Mouse (Mus musculus) brown adipose tissue, adult 24 weeks (tissue): Measurements from ENCODE around the gene Rnaset2b. TPM values are rescaled to one million over a fixed set of nuclear protein-coding genes. Genes with fewer than 3 reads are reported as not detected.
"Not testable (repeated sequence)": the region's sequence is repeated elsewhere in the genome, so short reads cannot be mapped to it uniquely, and the experiment has no call there.

ENCODE experiments used
- H3K27ac ChIP-seq: fragments of 200-500 bp; replicated peaks from 2 replicates; pipeline ENCODE4 v1.5.1; 2012; ENCODE audit warnings: low read depth, mild to moderate bottlenecking, low read length
- H3K4me1 ChIP-seq: fragments of 200-500 bp; 2 replicates; pipeline ENCODE4 v1.6.1; 2012; ENCODE audit warnings: low read length, mixed read lengths; ENCODE audit not compliant: control insufficient read depth, insufficient read depth, insufficient read length
- H3K4me3 ChIP-seq: fragments of 200-500 bp; 2 replicates; pipeline ENCODE4 v1.5.1; 2012; ENCODE audit warnings: low read depth, mild to moderate bottlenecking, low read length, moderate library complexity; ENCODE audit not compliant: insufficient read depth
- polyA plus RNA-seq: library from polyadenylated mRNA; stranded (reverse); fragments of >200 nt; gene quantifications from 2 replicates; pipeline ENCODE4 v1.2.4, GENCODE M21; 2012; ENCODE audit not compliant: missing spikeins, insufficient read depth, insufficient read length

The Rnaset2b gene
- polyA plus RNA-seq, 1 experiment: 284 TPM

DNA sequence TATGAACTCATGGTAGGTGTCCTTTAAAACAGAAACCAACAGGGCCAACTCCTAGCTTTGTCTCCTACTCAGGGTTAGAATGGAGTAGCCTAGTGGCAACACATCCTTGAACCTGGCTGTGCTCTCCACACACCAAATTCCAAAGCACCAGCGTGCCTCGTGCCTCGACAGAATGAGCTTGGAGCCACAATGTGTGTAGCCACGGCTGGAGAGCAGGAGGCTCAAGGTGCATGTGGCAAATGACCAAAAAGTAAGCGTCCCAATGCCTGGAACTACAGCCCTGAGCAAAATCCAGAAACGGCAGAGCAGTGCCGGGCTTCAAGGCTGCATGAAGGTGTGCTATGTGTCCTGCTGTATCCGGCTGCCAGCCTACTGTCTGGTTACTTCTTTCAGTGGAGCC lies 804 bp downstream of the Rnaset2b start:
- H3K4me3 ChIP-seq, H3K4me1 ChIP-seq, H3K27ac ChIP-seq: not testable (repeated sequence)

GRCm38 (mm10) chr17:6972836-6973396 lies 2.5 kb downstream of the Rnaset2b start:
- not testable (repeated sequence) for H3K27ac ChIP-seq, H3K4me1 ChIP-seq, H3K4me3 ChIP-seq

GRCm38 (mm10) chr17:6974985-6975384 lies 4.6 kb downstream of the Rnaset2b start:
- H3K27ac ChIP-seq, H3K4me3 ChIP-seq, H3K4me1 ChIP-seq: not testable (repeated sequence)

GRCm38 (mm10) chr17:6978287-6979248 lies 8.1 kb downstream of the Rnaset2b start, which contains the start of gene Gm49721:
Gene Gm49721, plus strand, starts transcription at chr17:6978904.
- H3K4me3 ChIP-seq: peak within 1 kb of the TSS; percentile 70
- not testable (repeated sequence) for H3K27ac ChIP-seq

GRCm38 (mm10) chr17:6979380-6979779 lies 8.9 kb downstream of the Rnaset2b start:
- peak overlapping the region; percentile 70 for H3K4me3 ChIP-seq
- not testable (repeated sequence) for H3K27ac ChIP-seq, H3K4me1 ChIP-seq

More at GRCm38 (mm10) chr17:6978287-6979248, 8.1 kb downstream of the Rnaset2b start, which contains the start of gene Gm49721:
- H3K4me1 ChIP-seq: not testable (repeated sequence)

DNA sequence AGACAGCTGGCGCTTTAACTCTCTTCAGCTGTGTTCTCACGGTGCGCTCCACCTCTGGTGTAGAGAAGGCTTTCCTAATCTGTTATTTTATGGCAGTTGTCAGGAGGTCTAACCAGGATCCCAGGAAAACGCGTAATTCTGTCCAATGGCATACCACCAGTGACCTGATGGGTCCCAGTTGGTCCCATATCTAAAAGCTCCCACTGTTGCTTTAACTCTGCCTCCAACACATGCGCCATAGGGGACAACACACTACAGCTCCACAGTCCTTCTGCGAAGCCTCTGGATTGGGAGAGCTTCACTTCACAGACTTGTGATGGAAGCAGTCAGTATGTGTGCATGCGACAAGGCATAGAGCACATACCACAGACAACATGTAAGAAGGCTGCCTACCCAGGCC lies 9.7 kb downstream of the Rnaset2b start:
- not testable (repeated sequence) for H3K4me1 ChIP-seq, H3K27ac ChIP-seq, H3K4me3 ChIP-seq

- H3K4me3 ChIP-seq, H3K27ac ChIP-seq: not testable (repeated sequence)
These were observed 15.7 kb downstream of the Rnaset2b start for GRCm38 (mm10) chr17:6986118-6986517.

DNA sequence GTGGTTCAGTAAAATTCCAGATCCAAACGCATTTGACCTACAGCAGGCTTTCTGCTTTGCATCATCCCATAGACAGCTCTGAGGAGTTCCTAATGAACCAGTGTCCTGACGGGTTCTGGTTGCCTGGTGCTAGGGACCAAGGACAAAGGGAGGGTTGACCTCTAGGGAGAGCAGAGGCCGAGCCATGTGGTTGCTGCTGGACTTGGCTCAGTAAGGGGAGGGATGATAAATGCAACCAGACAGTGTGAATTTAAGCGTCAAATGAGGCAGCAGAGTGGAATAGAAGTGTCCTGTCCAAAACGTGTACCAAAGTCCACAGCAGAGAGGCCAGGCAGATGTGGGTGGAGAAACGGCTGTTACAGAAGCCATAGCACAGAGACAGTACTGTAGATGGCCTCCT lies 25.1 kb downstream of the Rnaset2b start:
- H3K4me1 ChIP-seq, H3K27ac ChIP-seq, H3K4me3 ChIP-seq: not testable (repeated sequence)

More at GRCm38 (mm10) chr17:6986118-6986517, 15.7 kb downstream of the Rnaset2b start:
- H3K4me1 ChIP-seq: not testable (repeated sequence)

- H3K4me3 ChIP-seq, H3K4me1 ChIP-seq, H3K27ac ChIP-seq: not testable (repeated sequence)
These were observed 26.4 kb downstream of the Rnaset2b start for GRCm38 (mm10) chr17:6996826-6997225.

- not testable (repeated sequence) for H3K4me1 ChIP-seq, H3K4me3 ChIP-seq, H3K27ac ChIP-seq
These were observed 27.5 kb downstream of the Rnaset2b start for GRCm38 (mm10) chr17:6997778-6998490.

GRCm38 (mm10) chr17:7001790-7002585 lies 31.6 kb downstream of the Rnaset2b start:
- H3K4me3 ChIP-seq, H3K27ac ChIP-seq, H3K4me1 ChIP-seq: not testable (repeated sequence)

GRCm38 (mm10) chr17:7003392-7003791 lies 33.0 kb downstream of the Rnaset2b start:
- H3K4me3 ChIP-seq, H3K27ac ChIP-seq, H3K4me1 ChIP-seq: not testable (repeated sequence)

- H3K4me1 ChIP-seq, H3K27ac ChIP-seq, H3K4me3 ChIP-seq: not testable (repeated sequence)
These were observed 35.2 kb downstream of the Rnaset2b start for GRCm38 (mm10) chr17:7005646-7006045.

- H3K4me1 ChIP-seq, H3K27ac ChIP-seq, H3K4me3 ChIP-seq: not testable (repeated sequence)
These were observed 38.5 kb downstream of the Rnaset2b start for GRCm38 (mm10) chr17:7008885-7009284.
